Mouse (Mus musculus) ES-E14 (cell line): ENCODE data around the gene Slc25a47. TPM values are rescaled to one million over a fixed set of nuclear protein-coding genes. Genes with fewer than 3 reads are reported as not detected.

Experiments
- DNase-seq: peaks from one replicate; pipeline ENCODE4 v3.0.0-alpha.2; 2013; ENCODE audit warnings: low read depth, low spot score
- H3K27ac ChIP-seq: 2 replicates; pipeline ENCODE4 v1.5.1; 2012; ENCODE audit warnings: low read depth, mild to moderate bottlenecking, low read length, moderate library complexity, mixed read lengths; ENCODE audit not compliant: poor library complexity, insufficient read depth, severe bottlenecking
- H3K36me3 ChIP-seq: 2 replicates; pipeline ENCODE4 v1.6.1; 2012; ENCODE audit warnings: mild to moderate bottlenecking, low read length, moderate library complexity, mixed read lengths; ENCODE audit not compliant: control insufficient read depth, poor library complexity, insufficient read depth, severe bottlenecking
- H3K4me1 ChIP-seq, 2 experiments: fragments of 150-350 bp in 1 of 2; sonication (generic) in 1 of 2; 2 replicates each; pipeline ENCODE4 v1.6.1; 2012; ENCODE audit warnings: low read length in 2 of 2, mild to moderate bottlenecking in 1 of 2, mixed read lengths in 1 of 2; ENCODE audit not compliant: control insufficient read depth in 2 of 2, insufficient read depth in 2 of 2, poor library complexity in 1 of 2
- H3K4me3 ChIP-seq, 2 experiments: fragments of 150-350 bp in 1 of 2; sonication (generic) in 1 of 2; 2 replicates each; pipeline ENCODE4 v1.5.1; 2012; ENCODE audit warnings: low read length in 2 of 2, low read depth in 1 of 2, mild to moderate bottlenecking in 1 of 2, mixed read lengths in 1 of 2; ENCODE audit not compliant: insufficient read depth in 1 of 2, poor library complexity in 1 of 2, severe bottlenecking in 1 of 2
- H3K9ac ChIP-seq: 2 replicates; pipeline ENCODE4 v1.6.1; 2012; ENCODE audit warnings: low read depth, mild to moderate bottlenecking, low read length, mixed read lengths; ENCODE audit not compliant: poor library complexity, insufficient read depth, severe bottlenecking
- H3K9me3 ChIP-seq: fragments of 150-350 bp; sonication (generic); 2 replicates; pipeline ENCODE4 v1.6.1; 2012; ENCODE audit warnings: low read depth, mild to moderate bottlenecking, low read length; ENCODE audit not compliant: control insufficient read depth, insufficient read depth
- CHD2 ChIP-seq: IDR thresholded peaks from 2 replicates; pipeline ENCODE4 v1.6.1; 2014; ENCODE audit warnings: mild to moderate bottlenecking, low read depth, low read length, inconsistent platforms
- HCFC1 ChIP-seq: IDR thresholded peaks from 2 replicates; pipeline ENCODE4 v1.6.1; 2012; ENCODE audit warnings: low read length, inconsistent platforms, borderline replicate concordance; ENCODE audit not compliant: insufficient read depth
- MAFK ChIP-seq: IDR thresholded peaks from 2 replicates; pipeline ENCODE4 v1.6.1; 2014; ENCODE audit warnings: mild to moderate bottlenecking, low read depth, low read length, inconsistent platforms; ENCODE audit not compliant: insufficient read depth
- ZC3H11A ChIP-seq: IDR thresholded peaks from 2 replicates; pipeline ENCODE4 v1.6.1; 2012; ENCODE audit warnings: low read depth, mild to moderate bottlenecking, inconsistent platforms, low read length, borderline replicate concordance
- ZNF384 ChIP-seq: IDR thresholded peaks from 2 replicates; pipeline ENCODE4 v1.6.1; 2012; ENCODE audit warnings: low read depth, low read length, inconsistent platforms
- in situ Hi-C, 2 experiments: fragments of 600-800 bp; cut with MboI; formaldehyde crosslinking; loops; one replicate each; pipeline ENCODE4 v1.15.1; 2025; ENCODE audit warnings: low sequenced_read_pairs in 2 of 2, inconsistent platforms in 1 of 2; ENCODE audit not compliant: unreplicated experiment in 2 of 2
- total RNA-seq: library from RNA; depleted of rRNA; stranded (reverse); fragments of 300-350 nt; gene quantifications from 2 replicates; pipeline ENCODE4 v1.2.3, GENCODE M21; 2012

Gene Slc25a47
- total RNA-seq, 1 experiment = 8.1 TPM

- Histone ChIP-seq H3K4me1 (peaks cover 0 to 2% of the 10 kb centered on the region in 2 experiments; a peak in 1 of 4 replicates), H3K27ac (no peak overlapping the region)
These were observed 15.0 kb downstream of the Slc25a47 start for GRCm38 (mm10) chr12:108850886-108851285.

GRCm38 (mm10) chr12:108852822-108853221, 17.0 kb downstream of the Slc25a47 start:
- in situ Hi-C loops = no loop called here
- Histone ChIP-seq H3K9ac (no peak overlapping the region), H3K27ac (no peak overlapping the region)

More at GRCm38 (mm10) chr12:108850886-108851285, 15.0 kb downstream of the Slc25a47 start:
- DNase-seq = no peak
- H3K9me3 ChIP-seq = no peaks in the 10 kb centered on the region
- no peak overlapping the region for H3K4me3 ChIP-seq
- TF ChIP-seq ZNF384 = no peak
- no peak for TF ChIP-seq ZC3H11A
- TF ChIP-seq MAFK = no peak
- TF ChIP-seq CHD2 = no peak
- TF ChIP-seq HCFC1 = no peak
- no peak overlapping the region for H3K9ac ChIP-seq
- no peaks in the 10 kb centered on the region for H3K36me3 ChIP-seq
- in situ Hi-C loops = no loop called here

GRCm38 (mm10) chr12:108855081-108855480, 19.2 kb downstream of the Slc25a47 start:
- in situ Hi-C loops = no loop called here
- DNase-seq = no peak
- Histone ChIP-seq H3K4me1 (peaks cover 0 to 2% of the 10 kb centered on the region in 2 experiments; a peak in 1 of 4 replicates), H3K27ac (no peak overlapping the region), H3K9ac (no peak overlapping the region), H3K9me3 (no peaks in the 10 kb centered on the region), H3K36me3 (no peaks in the 10 kb centered on the region), H3K4me3 (no peak overlapping the region)
- TF ChIP-seq HCFC1 (no peak), CHD2 (no peak), MAFK (no peak), ZC3H11A (no peak), ZNF384 (no peak)

More at GRCm38 (mm10) chr12:108852822-108853221, 17.0 kb downstream of the Slc25a47 start:
- TF ChIP-seq HCFC1 (no peak), ZC3H11A (no peak), CHD2 (no peak), ZNF384 (no peak), MAFK (no peak)
- Histone ChIP-seq H3K36me3 (no peaks in the 10 kb centered on the region), H3K4me3 (no peak overlapping the region), H3K9me3 (no peaks in the 10 kb centered on the region), H3K4me1 (peaks cover 0 to 2% of the 10 kb centered on the region in 2 experiments; a peak in 1 of 4 replicates)
- no peak for DNase-seq

- Histone ChIP-seq H3K4me1 (peaks cover 0 to 2% of the 10 kb centered on the region in 2 experiments; a peak in 1 of 4 replicates), H3K9ac (no peak overlapping the region), H3K9me3 (no peaks in the 10 kb centered on the region), H3K4me3 (no peak overlapping the region), H3K36me3 (peaks cover 8% of the 10 kb centered on the region), H3K27ac (no peak overlapping the region; the same call in 1 of the 2 replicates)
- in situ Hi-C loops = no loop called here
- no peak for DNase-seq
- TF ChIP-seq HCFC1 = no peak
- TF ChIP-seq ZC3H11A = no peak
- TF ChIP-seq ZNF384 = no peak
- no peak for TF ChIP-seq CHD2
- TF ChIP-seq MAFK = no peak
These were observed 20.3 kb downstream of the Slc25a47 start for GRCm38 (mm10) chr12:108856186-108856585.

GRCm38 (mm10) chr12:108857109-108857508, 21.3 kb downstream of the Slc25a47 start:
- H3K4me3 ChIP-seq = no peak overlapping the region
- H3K27ac ChIP-seq = no peak overlapping the region
- no peak for DNase-seq
- H3K9ac ChIP-seq = no peak overlapping the region
- peaks cover 13% of the 10 kb centered on the region for H3K36me3 ChIP-seq
- no peaks in the 10 kb centered on the region for H3K9me3 ChIP-seq
- in situ Hi-C loops = no loop called here
- TF ChIP-seq ZNF384 (no peak), CHD2 (no peak), HCFC1 (no peak), ZC3H11A (no peak), MAFK (no peak)
- H3K4me1 ChIP-seq = peaks cover 0 to 2% of the 10 kb centered on the region in 2 experiments; a peak in 1 of 4 replicates
